Mouse (Mus musculus) stomach, embryonic 15.5 days (tissue): ENCODE results near the gene Fam71b. TPM values are rescaled to one million over a fixed set of nuclear protein-coding genes. Genes with fewer than 3 reads are reported as not detected.

Experiments
- ATAC-seq: fragments of 200-750 bp; cut with Nextera tagmentation; 2 replicates; pipeline ENCODE4 v1.8.0; 2017; ENCODE audit warnings: low read depth, moderate number of reproducible peaks, moderate TSS enrichment; ENCODE audit not compliant: insufficient read depth, low FRiP score
- H3K27ac ChIP-seq: fragments of 300-500 bp; sonication (generic); 2 replicates; pipeline ENCODE4 v1.5.1; 2015; ENCODE audit warnings: mild to moderate bottlenecking, inconsistent platforms
- H3K27me3 ChIP-seq: fragments of 300-500 bp; sonication (generic); replicated peaks from 2 replicates; pipeline ENCODE4 v1.6.1; 2015; ENCODE audit warnings: inconsistent platforms
- H3K36me3 ChIP-seq: fragments of 300-500 bp; sonication (generic); 2 replicates; pipeline ENCODE4 v1.6.1; 2015; ENCODE audit warnings: inconsistent platforms
- H3K4me1 ChIP-seq: fragments of 300-500 bp; sonication (generic); 2 replicates; pipeline ENCODE4 v1.6.1; 2015; ENCODE audit warnings: inconsistent platforms
- H3K4me2 ChIP-seq: fragments of 300-500 bp; sonication (generic); 2 replicates; pipeline ENCODE4 v1.6.1; 2015; ENCODE audit warnings: mild to moderate bottlenecking, inconsistent platforms
- H3K4me3 ChIP-seq: fragments of 300-500 bp; sonication (generic); replicated peaks from 2 replicates; pipeline ENCODE4 v1.5.1; 2015; ENCODE audit warnings: inconsistent platforms
- H3K9ac ChIP-seq: fragments of 300-500 bp; sonication (generic); 2 replicates; pipeline ENCODE4 v1.6.1; 2015; ENCODE audit warnings: inconsistent platforms
- H3K9me3 ChIP-seq: fragments of 300-500 bp; sonication (generic); 2 replicates; pipeline ENCODE4 v1.6.1; 2016; ENCODE audit warnings: inconsistent platforms
- WGBS: fragments of 180-500 bp; shearing (Covaris S2); methylation state at CpG from one replicate; pipeline ENCODE4 v1.1.7; 2015; 5-methylcytosine and 5-hydroxymethylcytosine counted together
- polyA plus RNA-seq: library from polyadenylated mRNA; unstranded; fragments of >200 nt; fragmentation: Nextera tagmentation; extraction: Ambion mirVana; gene quantifications from 2 replicates; pipeline ENCODE4 v1.2.1, GENCODE M21; 2015

Gene Fam71b
- polyA plus RNA-seq, 1 experiment from 2014 or later: not detected

DNA sequence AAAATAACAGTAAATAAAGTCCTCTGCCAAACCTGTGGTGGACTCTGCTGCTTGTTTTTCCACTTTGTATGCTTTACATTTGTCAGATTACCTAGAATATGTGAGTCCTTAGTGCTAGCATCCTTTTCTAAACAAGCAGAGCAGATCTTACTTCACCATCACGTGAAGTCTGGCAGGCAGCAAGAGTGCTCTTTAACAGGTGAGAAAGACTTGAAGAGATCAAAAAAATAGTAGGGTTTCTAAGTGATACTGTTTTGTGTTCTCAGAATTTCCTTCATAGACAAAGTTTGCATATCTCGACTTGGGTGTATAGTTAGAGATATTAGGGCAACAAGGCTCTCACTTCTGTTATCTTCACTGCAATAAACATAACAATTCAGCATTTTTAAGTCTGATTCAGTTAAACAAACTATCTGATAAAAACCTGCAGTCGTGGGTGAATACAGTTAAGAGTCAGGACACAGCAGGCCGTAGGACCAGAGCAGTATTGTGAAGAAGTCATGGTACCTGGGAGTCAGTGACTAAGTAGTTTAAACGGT lies 42.7 kb downstream of the Fam71b start:
- H3K9me3 ChIP-seq: no peaks in the 10 kb centered on the region
- H3K36me3 ChIP-seq: peaks cover 19% of the 10 kb centered on the region; the same call in 1 of the 2 replicates
- H3K4me1 ChIP-seq: 0 out of 2 replicates have a peak, but pooled peaks cover 2% of the 10 kb centered on the region
- no peak overlapping the region for H3K4me2 ChIP-seq
- 77% methylated on average over 5 of the region's 5 CpGs for WGBS
- H3K27me3 ChIP-seq: no peaks in the 10 kb centered on the region
- no peak overlapping the region for H3K27ac ChIP-seq
- ATAC-seq: no peak
- no peak overlapping the region for H3K4me3 ChIP-seq
- no peak overlapping the region for H3K9ac ChIP-seq

DNA sequence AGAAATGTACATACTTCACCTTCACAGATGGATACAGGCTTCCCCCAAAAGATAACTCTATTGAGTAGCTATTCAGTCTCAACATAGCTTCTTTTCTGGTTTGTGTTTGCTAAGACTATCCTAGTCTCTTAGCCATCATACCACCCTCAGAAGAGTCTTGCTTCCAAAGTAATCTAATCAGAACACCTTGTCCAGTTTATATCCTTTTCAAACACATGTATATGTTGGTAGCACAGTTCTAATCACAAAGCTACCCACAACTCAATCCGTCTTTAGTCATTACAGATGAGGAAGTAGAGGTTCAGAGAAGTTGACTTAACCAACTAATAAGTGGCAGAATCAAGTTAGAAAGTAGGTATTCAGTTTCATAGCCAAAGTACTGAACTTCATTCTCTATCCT lies 45.4 kb downstream of the Fam71b start:
- no peak for ATAC-seq
- no peak overlapping the region for H3K9ac ChIP-seq
- no peak overlapping the region for H3K27ac ChIP-seq
- H3K4me1 ChIP-seq: 0 out of 2 replicates have a peak, but pooled peaks cover 2% of the 10 kb centered on the region
- H3K4me2 ChIP-seq: no peak overlapping the region
- H3K9me3 ChIP-seq: no peaks in the 10 kb centered on the region
- peaks cover 19% of the 10 kb centered on the region; the same call in 1 of the 2 replicates for H3K36me3 ChIP-seq
- H3K4me3 ChIP-seq: no peak overlapping the region
- WGBS: 86% methylated on average over 1 of the region's 1 CpGs
- H3K27me3 ChIP-seq: no peaks in the 10 kb centered on the region

DNA sequence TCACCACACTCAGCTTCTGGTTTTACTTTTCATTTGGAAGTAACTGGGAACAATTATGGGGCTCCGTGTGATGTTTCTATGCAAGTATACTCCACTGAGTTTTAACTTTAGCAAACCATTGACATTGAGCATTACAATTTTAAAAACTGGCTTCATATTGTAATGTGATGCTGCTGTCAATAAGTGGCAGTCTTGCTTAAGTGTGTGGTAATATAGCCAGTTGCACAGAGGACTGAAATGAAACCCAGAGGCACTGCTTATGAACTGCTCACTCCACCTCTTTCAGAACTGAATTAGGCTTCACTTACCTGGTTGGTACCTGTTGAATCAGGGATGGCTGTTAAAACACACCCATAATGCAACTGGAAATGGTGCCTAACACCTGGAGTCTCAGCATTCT lies 46.8 kb downstream of the Fam71b start:
- WGBS: 95% methylated on average over 1 of the region's 1 CpGs
- no peaks in the 10 kb centered on the region for H3K4me1 ChIP-seq
- H3K27ac ChIP-seq: no peak overlapping the region
- H3K36me3 ChIP-seq: peaks cover 19% of the 10 kb centered on the region; the same call in 1 of the 2 replicates
- ATAC-seq: no peak
- no peaks in the 10 kb centered on the region for H3K9me3 ChIP-seq
- no peak overlapping the region for H3K4me2 ChIP-seq
- no peak overlapping the region for H3K9ac ChIP-seq
- H3K4me3 ChIP-seq: no peak overlapping the region
- no peaks in the 10 kb centered on the region for H3K27me3 ChIP-seq

DNA sequence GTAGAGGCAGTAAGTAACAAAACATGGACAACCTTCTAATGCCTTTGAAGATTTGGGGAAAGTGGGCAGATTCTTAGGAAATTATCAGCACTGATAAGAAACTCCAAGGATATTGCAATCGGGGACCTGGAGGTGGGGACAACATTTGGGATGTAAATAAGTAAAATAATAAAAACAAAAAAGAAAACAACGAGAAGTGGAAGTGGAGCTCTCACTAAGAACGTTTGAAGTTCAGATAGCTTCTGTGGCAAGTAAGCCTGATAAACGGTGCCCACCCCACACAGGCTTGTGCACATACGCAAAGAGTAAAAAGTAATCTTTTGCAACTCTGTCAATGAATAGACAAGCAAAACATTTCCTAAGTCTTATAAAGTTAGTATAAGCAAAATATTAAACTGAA lies 47.6 kb downstream of the Fam71b start:
- Histone ChIP-seq H3K9me3 (no peaks in the 10 kb centered on the region), H3K4me3 (no peak overlapping the region), H3K27ac (no peak overlapping the region), H3K9ac (no peak overlapping the region), H3K4me2 (no peak overlapping the region), H3K36me3 (peaks cover 19% of the 10 kb centered on the region; the same call in 1 of the 2 replicates), H3K27me3 (no peaks in the 10 kb centered on the region), H3K4me1 (no peaks in the 10 kb centered on the region)
- no peak for ATAC-seq
- WGBS: 81% methylated on average over 5 of the region's 5 CpGs

DNA sequence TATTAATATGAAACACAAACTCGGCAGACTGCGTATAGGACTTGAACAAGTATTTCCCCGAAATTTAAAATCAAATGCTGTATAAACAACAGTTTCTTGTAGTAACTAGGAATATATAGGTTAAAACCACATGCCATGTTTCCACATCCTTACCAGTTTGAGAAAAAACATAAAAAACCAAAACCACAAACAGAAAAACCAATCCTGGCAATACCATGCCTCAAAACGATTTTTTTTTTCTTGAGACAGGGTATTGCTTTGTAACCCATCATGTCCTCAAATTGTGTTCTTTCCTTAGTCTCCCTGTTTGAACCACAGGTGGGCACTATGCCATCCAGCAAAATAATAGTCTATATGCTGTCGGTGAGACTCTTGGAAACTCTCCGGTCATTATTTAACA lies 49.8 kb downstream of the Fam71b start:
- no peak overlapping the region for H3K9ac ChIP-seq
- H3K27ac ChIP-seq: no peak overlapping the region
- no peaks in the 10 kb centered on the region for H3K27me3 ChIP-seq
- H3K4me1 ChIP-seq: no peaks in the 10 kb centered on the region
- H3K4me3 ChIP-seq: no peak overlapping the region
- no peak overlapping the region for H3K4me2 ChIP-seq
- no peak for ATAC-seq
- WGBS: 88% methylated on average over 6 of the region's 6 CpGs
- H3K9me3 ChIP-seq: no peaks in the 10 kb centered on the region
- H3K36me3 ChIP-seq: peaks cover 10% of the 10 kb centered on the region; the same call in 1 of the 2 replicates

DNA sequence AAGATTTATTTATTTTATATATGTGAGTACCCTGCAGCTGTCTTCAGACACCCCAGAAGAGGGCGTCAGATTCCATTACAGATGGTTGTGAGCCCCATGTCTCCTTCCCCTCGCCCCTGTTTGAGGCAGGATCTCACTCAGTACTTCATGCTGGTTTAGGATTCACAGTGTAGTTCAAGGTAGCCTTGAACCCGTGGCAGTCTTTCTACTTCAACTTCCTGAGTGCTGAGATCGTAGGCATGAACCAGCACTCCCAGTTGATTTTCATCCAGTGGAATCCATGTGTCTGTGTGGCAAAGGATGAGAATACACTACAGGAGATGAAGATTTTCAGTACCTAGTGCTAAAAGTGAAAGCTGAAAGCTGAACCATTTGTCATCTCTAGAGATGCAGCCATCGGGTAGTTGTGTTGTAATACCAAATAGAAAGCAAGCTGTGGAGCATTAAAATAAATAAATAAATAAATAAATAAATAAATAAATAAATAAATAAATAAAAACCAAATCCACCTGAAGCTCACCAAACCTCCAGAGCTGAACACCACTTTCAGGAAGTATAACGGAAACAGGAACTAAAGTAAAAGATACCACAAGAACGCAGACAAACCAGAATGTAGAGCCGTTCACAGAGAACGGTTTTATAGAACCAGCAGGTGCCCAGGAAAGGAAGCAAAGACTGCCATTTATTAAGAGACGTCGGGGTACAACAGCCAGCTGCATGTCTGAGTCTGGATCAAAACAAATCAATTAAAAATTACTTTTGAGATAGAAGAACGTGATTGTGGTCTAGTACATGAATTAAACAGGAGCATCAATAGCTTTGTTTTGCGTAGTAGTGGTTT lies 51.5 kb downstream of the Fam71b start:
- Histone ChIP-seq H3K9me3 (no peaks in the 10 kb centered on the region), H3K27me3 (no peaks in the 10 kb centered on the region), H3K27ac (no peak overlapping the region), H3K4me3 (no peak overlapping the region), H3K4me1 (no peaks in the 10 kb centered on the region), H3K36me3 (0 out of 2 replicates have a peak, but pooled peaks cover 4% of the 10 kb centered on the region), H3K9ac (no peak overlapping the region), H3K4me2 (no peak overlapping the region)
- no peak for ATAC-seq
- WGBS: 75% methylated on average over 13 of the region's 13 CpGs

DNA sequence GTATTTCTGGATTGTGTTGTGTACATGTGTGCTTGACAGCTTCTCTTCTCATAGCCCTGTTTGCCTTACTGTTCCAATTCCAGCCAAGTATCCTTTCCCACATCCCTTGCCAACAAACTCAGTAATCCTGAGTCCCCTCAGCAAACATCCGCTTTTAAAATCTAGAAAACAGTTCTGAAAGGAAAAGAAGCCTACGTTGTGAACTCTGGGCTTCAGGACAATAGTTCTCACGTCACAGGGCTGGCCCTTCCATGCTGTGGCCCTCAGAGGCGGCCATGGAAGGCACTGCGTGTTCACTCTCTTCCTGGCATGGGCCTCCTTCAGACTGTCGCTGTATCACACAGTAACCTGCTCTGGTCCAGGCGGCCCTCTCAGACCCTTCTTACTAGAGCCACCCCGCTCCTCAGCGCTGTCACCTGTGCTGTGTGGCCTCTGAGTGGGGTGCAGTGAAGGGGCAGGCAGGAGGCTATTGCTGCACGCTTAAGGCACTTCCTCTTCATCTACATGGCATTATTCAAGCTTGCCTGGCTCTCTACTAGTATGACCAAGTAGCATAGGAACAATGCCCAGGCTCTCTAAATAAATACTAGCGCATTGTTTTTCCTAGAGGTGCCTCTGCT lies 53.2 kb downstream of the Fam71b start:
- Histone ChIP-seq H3K4me3 (no peak overlapping the region), H3K9ac (no peak overlapping the region), H3K27me3 (no peaks in the 10 kb centered on the region), H3K36me3 (no peaks in the 10 kb centered on the region), H3K4me2 (no peak overlapping the region), H3K4me1 (no peaks in the 10 kb centered on the region), H3K27ac (no peak overlapping the region), H3K9me3 (no peaks in the 10 kb centered on the region)
- ATAC-seq: no peak
- 72% methylated on average over 11 of the region's 11 CpGs for WGBS

DNA sequence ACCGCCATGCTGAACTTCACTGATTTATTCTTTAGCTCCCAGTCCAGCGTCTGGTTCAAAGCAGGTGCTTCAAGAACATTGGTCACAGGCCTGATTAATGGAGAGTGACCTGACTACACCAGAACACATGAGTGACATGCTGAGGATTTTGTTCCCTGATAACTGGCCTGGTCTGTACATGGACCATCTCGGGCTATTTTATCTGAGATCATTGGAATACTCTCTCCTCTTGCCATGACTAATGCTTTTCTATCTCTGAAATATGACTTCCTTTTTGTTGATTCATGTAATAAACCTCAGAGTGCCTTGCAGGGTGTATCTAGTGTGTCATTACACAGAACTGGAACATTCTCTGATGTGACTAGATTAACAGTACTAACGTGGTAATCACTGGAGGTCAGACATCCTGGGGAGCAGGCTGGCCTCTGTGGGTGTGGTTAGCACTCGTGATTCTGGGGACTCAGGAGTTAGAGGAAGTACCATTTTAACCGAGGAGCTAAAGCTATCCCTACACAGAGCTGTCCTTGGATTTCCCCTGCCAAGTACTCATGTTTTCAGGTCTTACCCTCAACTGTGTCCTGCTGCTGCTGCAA lies 58.2 kb downstream of the Fam71b start, which contains the start of gene Havcr2:
Havcr2 (plus strand) TSS at position 483 of the 593 bp plus-strand sequence.
- Histone ChIP-seq H3K4me3 (no peak within 1 kb of the TSS), H3K9ac (no peak within 1 kb of the TSS), H3K4me2 (no peak within 1 kb of the TSS), H3K9me3 (no peaks in the 10 kb centered on the region), H3K36me3 (no peaks in the 10 kb centered on the region), H3K27ac (no peak within 1 kb of the TSS), H3K27me3 (no peaks in the 10 kb centered on the region), H3K4me1 (no peaks in the 10 kb centered on the region)
- no peak for ATAC-seq
- 65% methylated on average over 6 of the region's 6 CpGs for WGBS

Other genes with a start within 250 kb of the Fam71b start
- 4.1 and 4.3 TPM in 2 replicates for gene Nipal4, start 230.1 kb upstream of the Fam71b start, polyA plus RNA-seq
- gene Fndc9, start 161.0 kb upstream of the Fam71b start, polyA plus RNA-seq: 0.10 and 0.18 TPM in 2 replicates
- 7.3 and 10.0 TPM in 2 replicates for gene Cyfip2, start 83.7 kb upstream of the Fam71b start, polyA plus RNA-seq
- 0.22 and 0.26 TPM in 2 replicates for gene Itk, start 7.0 kb upstream of the Fam71b start, polyA plus RNA-seq
- 64.7 and 65.4 TPM in 2 replicates for gene Med7, start 40.4 kb downstream of the Fam71b start, polyA plus RNA-seq
- 0.06 and 0.17 TPM in 2 replicates for gene Havcr2, start 58.4 kb downstream of the Fam71b start, polyA plus RNA-seq
- gene Gm12169, start 127.7 kb downstream of the Fam71b start, polyA plus RNA-seq: not detected in 2 replicates
- not detected in 2 replicates for gene BC053393, start 175.0 kb downstream of the Fam71b start, polyA plus RNA-seq
- gene Dppa1, start 232.7 kb downstream of the Fam71b start, polyA plus RNA-seq: not detected in 2 replicates